Mouse (Mus musculus) neural tube, embryonic 11.5 days (tissue): Measurements from ENCODE around the gene Vmn1r30. TPM values are rescaled to one million over a fixed set of nuclear protein-coding genes. Genes with fewer than 3 reads are reported as not detected.

Experiments used
- ATAC-seq: fragments of 200-750 bp; cut with Nextera tagmentation; 2 replicates; pipeline ENCODE4 v1.8.0; 2017; ENCODE audit warnings: moderate number of reproducible peaks, mild to moderate bottlenecking, moderate TSS enrichment, moderate library complexity; ENCODE audit not compliant: insufficient read depth, low FRiP score, low TSS enrichment
- DNase-seq: peaks from one replicate; pipeline ENCODE4 v3.0.0-alpha.2; 2015; ENCODE audit warnings: low spot score
- H3K27ac ChIP-seq: fragments of 300-500 bp; sonication (generic); 2 replicates; pipeline ENCODE4 v1.5.1; 2014; ENCODE audit warnings: low read depth, mild to moderate bottlenecking, low read length
- H3K27me3 ChIP-seq: fragments of 300-500 bp; sonication (generic); 2 replicates; pipeline ENCODE4 v1.6.1; 2014; ENCODE audit warnings: mild to moderate bottlenecking, low read length, mixed read lengths; ENCODE audit not compliant: control insufficient read depth, insufficient read depth
- H3K36me3 ChIP-seq: fragments of 300-500 bp; sonication (generic); 2 replicates; pipeline ENCODE4 v1.6.1; 2014; ENCODE audit warnings: mild to moderate bottlenecking, low read length, moderate library complexity, mixed read lengths; ENCODE audit not compliant: control insufficient read depth, insufficient read depth
- H3K4me1 ChIP-seq: fragments of 300-500 bp; sonication (generic); 2 replicates; pipeline ENCODE4 v1.6.1; 2014; ENCODE audit warnings: low read length, mixed read lengths; ENCODE audit not compliant: control insufficient read depth, insufficient read depth
- H3K4me2 ChIP-seq: fragments of 300-500 bp; sonication (generic); 2 replicates; pipeline ENCODE4 v1.6.1; 2014; ENCODE audit warnings: low read depth, mild to moderate bottlenecking, moderate library complexity
- H3K4me3 ChIP-seq: fragments of 300-500 bp; sonication (generic); 2 replicates; pipeline ENCODE4 v1.5.1; 2014; ENCODE audit warnings: low read depth, low read length
- H3K9ac ChIP-seq: fragments of 300-500 bp; sonication (generic); 2 replicates; pipeline ENCODE4 v1.6.1; 2014; ENCODE audit warnings: mild to moderate bottlenecking, low read length
- H3K9me3 ChIP-seq: fragments of 300-500 bp; sonication (generic); 2 replicates; pipeline ENCODE4 v1.6.1; 2016; ENCODE audit warnings: low read length; ENCODE audit not compliant: control insufficient read depth
- WGBS: fragments of 180-500 bp; shearing (Covaris S2); extraction: QIAGEN DNeasy Blood & Tissue Kit; methylation state at CpG from one replicate; pipeline ENCODE4 v1.1.7; 2014; 5-methylcytosine and 5-hydroxymethylcytosine counted together
- polyA plus RNA-seq: library from polyadenylated mRNA; unstranded; fragments of >200 nt; fragmentation: Nextera tagmentation; extraction: Ambion mirVana; gene quantifications from 2 replicates; pipeline ENCODE4 v1.2.1, GENCODE M21; 2014

The Vmn1r30 gene
- polyA plus RNA-seq = not detected in 2 replicates

GRCm38 (mm10) chr6:58443285-58443684 is at the start of gene Vmn1r30:
Gene Vmn1r30, minus strand, starts transcription at chr6:58443385.
- H3K9me3 ChIP-seq = no peaks in the 10 kb centered on the region
- no peaks in the 10 kb centered on the region for H3K27me3 ChIP-seq
- no peak for DNase-seq
- H3K4me3 ChIP-seq = no peak within 1 kb of the TSS
- no peaks in the 10 kb centered on the region for H3K36me3 ChIP-seq
- no peak within 1 kb of the TSS for H3K9ac ChIP-seq
- no peak within 1 kb of the TSS for H3K4me2 ChIP-seq
- ATAC-seq = no peak
- H3K4me1 ChIP-seq = no peaks in the 10 kb centered on the region
- H3K27ac ChIP-seq = no peak within 1 kb of the TSS

GRCm38 (mm10) chr6:58475230-58475629 is 32.0 kb upstream of the Vmn1r30 start, which contains the start of gene Vmn1r31:
Gene Vmn1r31, minus strand, starts transcription at chr6:58475330.
- DNase-seq (no peak), ATAC-seq (no peak)
- H3K9me3 ChIP-seq = no peaks in the 10 kb centered on the region
- H3K27ac ChIP-seq = no peak within 1 kb of the TSS
- no peak within 1 kb of the TSS for H3K4me2 ChIP-seq
- H3K9ac ChIP-seq = no peak within 1 kb of the TSS
- H3K4me3 ChIP-seq = no peak within 1 kb of the TSS
- H3K27me3 ChIP-seq = no peaks in the 10 kb centered on the region
- H3K4me1 ChIP-seq = no peaks in the 10 kb centered on the region
- H3K36me3 ChIP-seq = no peaks in the 10 kb centered on the region
- WGBS = 81% methylated on average over 1 of the region's 1 CpGs

Other genes with a start within 250 kb of the Vmn1r30 start
- not detected in 2 replicates for gene Vmn1r27, start 224.6 kb downstream of the Vmn1r30 start, polyA plus RNA-seq
- not detected in 2 replicates for gene Vmn1r28, start 181.3 kb downstream of the Vmn1r30 start, polyA plus RNA-seq
- gene Vmn1r29, start 141.8 kb downstream of the Vmn1r30 start, polyA plus RNA-seq = not detected in 2 replicates
- not detected in 2 replicates for gene Vmn1r31, start 31.9 kb upstream of the Vmn1r30 start, polyA plus RNA-seq
- 45.2 and 47.4 TPM in 2 replicates for gene Abcg2, start 141.1 kb upstream of the Vmn1r30 start, polyA plus RNA-seq